Mouse (Mus musculus): ENCODE measurements around the gene Edar.

Edar gene

DNA sequence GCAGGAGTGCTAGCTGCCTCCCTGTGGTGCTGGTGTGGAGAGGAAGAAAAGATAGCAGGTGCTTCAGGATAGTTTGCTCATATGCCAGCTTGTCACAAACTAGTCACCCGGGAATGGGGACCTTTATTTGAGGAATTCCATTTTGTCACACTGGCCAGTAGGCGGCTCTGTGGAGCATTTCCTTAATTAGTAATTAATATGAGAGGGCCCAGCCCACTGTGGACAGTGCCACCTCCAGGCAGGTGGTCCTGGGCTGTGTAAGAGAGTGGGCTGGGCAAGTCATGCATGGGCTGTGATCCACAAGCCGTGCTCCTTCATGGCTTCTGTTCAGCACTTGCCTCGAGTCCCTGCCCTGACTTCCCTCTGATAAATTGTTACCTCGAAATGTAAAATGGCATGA lies 26.7 kb downstream of the Edar start:
- no peak for DNase-seq

DNA sequence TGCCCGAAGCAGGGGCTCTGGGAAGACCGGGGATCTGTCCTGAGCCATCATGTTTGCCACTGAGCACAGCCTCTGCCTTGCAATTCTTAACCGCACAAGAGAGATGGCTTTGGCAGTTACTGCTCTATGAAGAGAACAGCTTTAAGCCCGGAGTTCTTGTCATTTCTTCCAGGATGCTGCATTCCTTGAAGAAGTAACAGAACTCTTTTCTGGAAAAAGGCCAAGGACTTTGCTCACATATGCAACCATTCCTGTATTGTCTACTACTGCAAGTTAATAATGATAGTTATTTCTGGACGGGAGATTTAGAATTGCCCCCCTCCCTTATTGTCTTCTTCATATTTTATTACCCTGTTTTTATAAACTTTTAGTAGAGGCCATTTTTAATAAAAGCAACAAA lies 30.8 kb downstream of the Edar start:
- DNase-seq = no peak

DNA sequence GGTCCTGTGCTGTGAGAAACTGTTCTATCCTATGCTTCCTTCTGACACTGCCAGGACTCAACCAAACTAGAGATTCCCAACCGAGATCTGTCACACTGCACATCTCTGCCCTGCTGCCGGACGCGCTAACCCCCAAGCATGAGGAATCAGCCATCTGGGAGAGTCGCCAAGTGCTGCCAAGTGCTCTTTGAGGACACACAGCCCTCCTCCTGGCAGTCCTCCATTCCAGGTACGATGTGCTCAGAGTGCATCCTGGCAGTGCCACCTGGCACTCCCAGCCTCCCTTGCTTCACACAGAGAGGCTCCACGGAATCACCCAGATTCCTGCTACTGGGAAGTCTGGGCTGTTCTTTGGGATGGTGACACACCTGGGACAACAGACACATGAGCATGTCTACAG lies 31.3 kb downstream of the Edar start:
- DNase-seq = no peak

DNA sequence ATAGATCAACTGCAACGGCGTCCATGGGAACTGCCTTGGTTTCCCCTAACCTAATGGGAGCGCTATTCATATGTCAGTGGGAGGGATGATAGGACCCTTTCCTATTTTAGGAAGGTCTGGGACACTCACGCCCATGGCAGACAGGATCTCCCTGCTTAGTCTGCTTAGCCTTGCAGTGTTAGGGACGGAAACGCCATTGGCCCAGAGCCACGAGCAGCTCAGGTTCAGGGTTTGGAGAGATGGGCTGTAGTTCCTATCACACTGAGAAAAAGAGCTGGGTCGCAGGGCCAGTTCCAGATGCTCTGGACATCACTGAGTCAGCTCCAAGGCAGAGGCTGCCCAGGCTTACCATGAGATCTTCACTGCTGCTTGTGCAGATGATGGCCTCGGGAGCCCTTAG lies 32.5 kb downstream of the Edar start:
- DNase-seq = no peak

DNA sequence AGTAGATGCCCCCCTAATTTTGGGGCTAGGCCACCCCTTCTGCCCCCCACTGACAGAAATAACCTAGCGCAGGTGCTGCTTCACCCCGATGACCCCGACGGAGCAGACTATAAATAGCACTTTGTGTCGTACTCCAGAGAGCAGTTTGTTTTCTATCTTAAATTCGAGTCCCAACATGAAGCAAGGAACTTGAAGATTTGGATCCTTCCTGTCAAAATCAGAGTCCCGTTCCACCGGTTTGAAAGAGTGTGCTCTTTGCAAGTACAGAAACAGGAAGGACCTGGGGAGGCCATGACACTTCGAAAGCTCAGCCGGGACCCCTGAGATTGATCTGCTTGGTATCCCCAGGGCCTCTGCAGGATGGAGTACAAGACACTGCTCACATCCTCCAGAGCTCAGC lies 33.8 kb downstream of the Edar start:
- no peak for DNase-seq

DNA sequence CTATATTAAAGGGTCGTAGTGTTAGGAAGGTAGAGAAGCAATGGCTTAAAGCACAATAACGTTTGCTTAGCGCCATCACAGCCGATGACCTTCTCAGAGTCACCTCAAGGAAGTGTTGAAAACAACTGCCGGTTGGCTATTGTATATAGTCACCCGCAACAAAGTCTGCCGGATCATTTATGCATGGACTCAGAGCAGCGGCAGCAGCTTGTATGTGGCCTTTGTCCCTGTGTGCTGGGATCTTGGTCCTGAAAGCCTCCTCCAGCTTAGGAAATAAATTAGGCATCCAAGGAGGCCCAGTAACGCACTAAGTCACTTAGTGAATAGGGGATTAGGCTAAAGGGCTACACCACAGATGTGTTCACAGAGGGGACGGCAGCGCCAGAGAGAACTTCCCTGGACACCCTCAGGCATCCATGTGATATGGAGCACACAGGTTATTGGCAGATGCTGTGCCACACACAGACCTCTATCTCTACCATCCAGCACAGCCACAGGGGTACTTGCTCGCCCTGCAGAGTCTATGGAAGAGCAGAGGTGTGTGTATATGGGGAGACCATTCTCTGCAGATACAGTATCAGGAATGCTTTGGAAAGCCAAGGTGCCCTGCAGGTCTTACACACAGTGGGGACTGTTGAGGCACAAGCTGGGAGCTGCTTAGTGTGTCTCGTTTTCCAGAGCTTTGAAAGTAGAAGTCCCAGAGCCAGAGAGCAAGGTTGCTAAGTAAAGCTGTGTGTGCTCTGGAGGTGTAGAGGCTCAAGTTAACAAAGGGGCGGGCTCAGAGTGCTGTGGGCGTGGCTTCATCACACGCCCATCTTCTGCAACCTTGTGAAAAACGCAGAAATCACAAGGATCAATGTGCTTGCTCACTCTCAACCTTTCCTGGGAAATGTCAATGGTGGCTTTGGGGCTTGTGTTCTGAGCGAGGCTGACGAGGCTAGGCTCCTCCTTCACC lies 34.7 kb downstream of the Edar start:
- DNase-seq = no peak

DNA sequence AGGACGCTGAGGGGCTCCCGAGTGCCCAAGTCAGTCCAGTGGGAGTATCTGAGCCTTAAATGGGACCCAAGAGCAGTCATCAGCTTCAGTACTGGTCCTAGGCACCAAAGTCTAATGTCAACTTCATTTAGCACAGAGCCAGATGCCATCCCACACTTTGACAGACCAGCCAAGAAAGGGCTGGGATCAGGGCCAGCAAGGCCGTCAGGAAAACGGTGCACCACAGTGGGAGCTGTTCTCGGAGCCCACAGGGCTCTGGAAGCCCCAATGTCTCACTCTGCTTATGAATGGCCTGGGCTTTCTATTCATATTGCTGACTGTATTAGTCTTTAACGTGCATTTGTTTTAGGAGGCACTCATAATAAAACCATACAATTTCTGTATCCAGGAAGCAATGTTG lies 36.2 kb downstream of the Edar start:
- DNase-seq = no peak

DNA sequence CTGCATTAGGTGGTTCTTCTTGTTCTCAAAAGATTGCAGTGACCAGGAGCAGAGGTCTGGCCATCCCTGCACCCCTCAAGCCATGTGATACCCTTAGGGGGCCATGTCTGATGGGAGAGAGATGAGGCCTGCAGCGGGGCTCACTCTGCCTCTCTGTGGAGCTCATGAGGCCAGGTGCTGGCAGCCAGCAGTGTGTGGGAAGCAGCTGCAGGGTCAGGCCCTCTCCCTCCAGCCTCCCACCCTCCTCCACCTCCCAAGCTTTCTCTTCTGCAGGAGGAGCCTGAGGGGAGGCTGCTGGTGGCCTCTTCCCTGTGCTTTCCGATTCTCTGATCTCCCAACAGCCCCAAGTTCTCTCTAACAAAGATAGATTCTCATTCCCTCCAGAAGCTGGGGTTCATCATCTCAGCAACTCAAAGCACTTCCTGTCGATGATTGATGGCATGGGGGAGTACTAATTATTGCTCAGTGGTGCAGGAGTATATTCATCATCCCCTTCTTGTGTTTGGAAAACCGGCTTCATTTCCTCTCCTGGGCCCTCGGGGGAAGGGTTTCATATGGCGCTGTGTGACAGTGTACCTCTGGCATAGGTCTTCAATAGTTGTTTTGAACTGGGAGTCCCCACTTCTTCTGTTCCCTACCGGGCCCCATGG lies 38.9 kb downstream of the Edar start:
- DNase-seq = no peak

DNA sequence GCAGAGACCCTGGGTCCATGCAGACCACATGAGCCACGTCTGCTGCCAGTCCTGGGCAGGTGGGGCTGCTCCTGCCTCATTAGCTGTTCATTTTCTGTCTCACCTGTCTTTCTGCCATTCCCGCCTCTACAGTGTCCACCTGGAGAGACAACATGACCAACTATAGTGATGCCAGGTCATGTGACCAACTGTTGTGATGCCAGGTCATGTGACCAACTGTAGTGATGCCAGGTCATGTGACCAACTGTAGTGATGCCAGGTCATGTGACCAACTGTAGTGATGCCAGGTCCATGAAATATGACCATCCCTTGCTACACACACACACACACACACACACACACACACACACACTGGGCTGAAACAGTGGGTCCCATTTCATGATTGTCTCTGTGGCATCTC lies 41.9 kb downstream of the Edar start:
- DNase-seq = no peak

DNA sequence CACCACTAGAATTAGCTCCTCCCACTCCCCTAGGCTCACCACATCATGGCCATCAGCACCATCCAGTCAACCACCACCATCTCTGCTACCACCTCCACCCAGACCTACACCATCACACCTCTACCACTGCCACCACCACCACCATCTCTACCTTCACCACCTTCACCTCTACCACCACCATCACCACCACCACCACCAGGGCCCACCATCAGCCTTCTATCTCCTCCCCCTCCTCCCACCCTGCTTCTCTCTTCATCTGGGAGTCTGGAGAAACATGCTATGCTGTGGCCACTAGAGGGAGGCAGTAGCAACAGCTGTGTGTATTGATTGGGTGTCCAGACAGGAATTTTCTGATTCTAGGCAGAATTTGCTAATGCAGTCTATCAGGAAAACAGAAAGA lies 47.9 kb downstream of the Edar start:
- DNase-seq = no peak

DNA sequence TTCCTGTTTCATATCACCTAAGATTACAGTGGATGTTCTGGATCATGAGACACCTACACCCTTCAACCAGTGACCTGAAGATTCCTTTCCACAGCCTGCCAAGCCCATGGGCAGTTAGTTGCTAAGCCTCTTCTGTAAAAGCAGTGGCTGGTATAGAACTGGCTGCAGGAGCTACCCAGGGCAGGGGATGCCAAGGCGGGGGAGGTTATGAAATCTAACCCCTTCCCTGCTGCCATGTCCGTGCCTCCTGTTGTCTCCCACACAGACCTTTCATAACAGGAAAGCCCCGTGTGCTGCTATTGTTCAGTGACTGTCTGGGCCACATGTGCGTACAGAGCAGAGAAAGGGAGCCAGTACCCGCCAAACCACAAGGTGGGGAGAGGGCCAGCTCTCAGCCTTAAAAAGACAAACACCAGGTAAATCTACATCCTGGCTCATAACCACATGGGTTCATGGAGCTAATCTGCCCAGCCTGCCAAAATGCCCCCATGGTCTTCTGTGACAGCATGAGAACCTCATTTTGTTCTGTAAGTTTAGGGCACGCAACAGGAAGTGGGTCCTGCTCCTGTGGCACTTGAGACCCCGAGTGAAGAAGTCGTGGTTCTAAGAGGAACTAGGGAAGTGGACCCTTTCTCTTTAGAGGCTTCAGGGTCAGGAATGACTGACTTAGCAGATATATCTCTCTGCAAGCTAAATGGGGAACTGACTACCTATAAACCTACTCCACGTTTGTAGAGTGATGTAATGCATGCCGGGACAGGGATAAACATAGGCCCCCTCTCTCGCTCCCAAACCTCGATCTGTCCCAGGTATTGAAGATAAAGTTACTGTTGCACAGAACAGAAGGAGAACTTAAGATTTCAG lies 50.4 kb downstream of the Edar start:
- no peak for DNase-seq

DNA sequence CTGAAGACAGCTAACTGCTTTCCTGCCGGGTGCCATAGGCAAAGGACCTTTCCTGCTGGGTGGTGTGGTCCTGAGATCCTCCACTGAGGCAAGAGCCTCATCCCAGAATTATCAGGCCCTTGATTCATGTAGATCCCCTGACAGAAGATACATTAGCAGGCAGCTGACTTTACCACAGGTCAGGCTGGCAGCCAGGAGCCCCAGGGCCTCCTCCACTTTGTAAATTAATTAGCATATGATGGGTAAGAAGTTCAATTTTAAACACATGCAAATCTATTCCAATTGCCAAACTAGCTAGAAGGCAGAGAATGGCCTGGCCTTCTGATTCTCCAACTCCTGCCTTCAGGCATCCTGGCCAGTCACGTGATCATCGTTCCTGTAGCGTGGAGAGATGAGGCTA lies 56.2 kb downstream of the Edar start:
- no peak for DNase-seq

DNA sequence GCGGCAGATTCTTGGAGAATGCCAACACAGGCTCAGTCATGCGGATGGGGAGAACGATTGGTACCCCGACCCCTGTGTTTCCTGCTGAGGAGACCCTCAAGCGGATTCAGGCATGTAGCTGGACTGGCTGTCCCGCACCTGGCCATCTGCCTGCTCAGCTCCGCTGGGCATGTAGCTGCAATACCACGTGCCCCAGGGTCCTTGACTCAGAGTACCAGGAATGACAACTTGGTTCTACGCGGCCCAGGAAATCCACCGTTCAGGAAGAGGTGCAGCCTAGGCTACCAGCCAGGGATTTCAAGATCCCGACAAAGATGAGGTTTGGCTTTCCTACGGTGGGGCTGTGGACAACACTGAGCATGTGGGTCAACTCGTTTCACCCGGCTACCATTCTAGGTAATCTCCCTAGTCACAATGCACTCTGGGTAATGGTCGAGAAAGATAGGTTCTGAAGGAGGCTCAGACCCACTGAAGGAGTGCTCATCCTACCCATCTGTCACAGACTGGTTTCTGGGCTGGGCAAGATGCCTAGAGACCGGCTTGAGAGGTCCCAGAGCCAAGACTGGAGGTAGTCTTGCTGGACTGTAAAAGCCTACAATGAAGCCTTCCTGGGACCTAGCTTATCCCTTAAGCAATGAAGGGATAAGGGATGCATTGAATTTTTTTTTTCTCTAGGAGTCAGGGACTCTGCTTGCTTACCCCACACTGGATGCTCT lies 56.8 kb downstream of the Edar start:
- DNase-seq = no peak

DNA sequence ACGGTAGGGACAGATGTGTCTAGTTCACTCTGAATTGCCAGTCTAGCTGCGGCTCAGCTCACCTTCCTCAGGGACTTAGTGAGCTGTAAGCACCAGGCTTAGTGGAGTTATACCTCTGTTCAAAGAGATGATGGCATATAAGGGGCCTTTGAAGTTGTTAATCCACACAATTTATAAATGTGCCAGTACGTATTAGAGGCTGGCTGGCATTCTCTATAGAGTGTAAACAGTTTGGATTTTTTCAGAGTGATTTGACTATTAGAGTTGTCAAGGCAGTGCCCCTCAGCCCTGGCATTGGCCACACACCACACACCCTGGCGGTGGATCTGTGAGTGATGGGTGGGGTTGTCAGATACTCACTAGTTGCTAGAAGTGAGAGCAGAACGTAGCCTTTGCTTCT lies 58.9 kb downstream of the Edar start:
- no peak for DNase-seq

DNA sequence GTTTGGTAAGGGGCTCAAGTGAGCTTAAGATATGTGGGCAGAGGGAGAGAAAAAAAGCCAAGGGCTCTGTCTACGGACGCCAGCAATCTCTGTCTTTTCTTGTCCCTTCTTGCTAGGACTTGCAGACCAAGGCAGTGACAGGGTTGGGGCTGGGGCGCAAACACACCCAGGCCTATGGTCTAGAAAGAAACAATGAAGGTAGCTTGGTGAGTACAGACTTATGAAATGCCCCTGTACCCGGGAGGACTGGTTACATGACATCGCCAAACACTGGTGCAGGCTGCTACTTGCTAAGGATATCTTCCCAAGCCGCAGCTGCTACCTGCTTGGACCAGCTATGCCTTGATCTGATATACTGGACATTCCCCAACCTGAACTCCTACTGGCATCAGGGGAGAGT lies 60.9 kb downstream of the Edar start:
- DNase-seq = no peak

DNA sequence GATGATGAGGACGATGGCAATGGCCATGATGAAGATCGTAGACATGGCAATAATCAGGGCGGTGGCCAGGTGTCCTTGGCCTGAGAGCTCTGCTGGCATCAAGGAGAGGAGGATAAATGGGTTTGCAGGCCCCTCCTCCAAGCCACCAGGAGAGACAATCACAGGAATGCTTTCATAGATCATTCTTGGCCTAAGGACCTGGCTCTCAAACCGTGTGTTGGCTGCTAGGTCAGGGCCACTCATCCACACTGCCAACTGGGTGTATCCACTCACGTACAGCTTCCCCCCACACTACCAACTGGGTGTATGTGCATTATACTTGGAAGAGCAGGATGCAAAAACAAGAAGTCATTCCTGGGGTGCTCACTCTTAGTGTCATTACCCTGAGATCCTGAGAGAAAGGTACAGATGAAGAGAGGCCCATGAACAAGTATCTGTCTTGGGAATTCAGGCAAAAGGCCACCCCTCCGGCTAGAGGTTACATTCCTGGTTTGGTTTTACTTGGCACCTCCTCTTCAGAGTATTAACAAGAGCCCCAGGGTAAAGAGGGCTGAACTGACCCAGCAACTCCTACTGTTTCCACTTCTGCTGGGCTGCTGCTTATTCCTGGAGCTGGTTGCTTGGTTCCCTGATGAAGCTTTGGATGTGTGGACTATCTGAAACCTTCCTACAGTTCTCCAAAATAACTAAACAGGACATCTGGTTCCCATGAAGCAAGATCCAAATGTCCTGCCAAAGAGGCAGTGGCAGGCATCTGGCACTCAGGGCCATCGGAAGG lies 64.8 kb downstream of the Edar start:
- DNase-seq = no peak

DNA sequence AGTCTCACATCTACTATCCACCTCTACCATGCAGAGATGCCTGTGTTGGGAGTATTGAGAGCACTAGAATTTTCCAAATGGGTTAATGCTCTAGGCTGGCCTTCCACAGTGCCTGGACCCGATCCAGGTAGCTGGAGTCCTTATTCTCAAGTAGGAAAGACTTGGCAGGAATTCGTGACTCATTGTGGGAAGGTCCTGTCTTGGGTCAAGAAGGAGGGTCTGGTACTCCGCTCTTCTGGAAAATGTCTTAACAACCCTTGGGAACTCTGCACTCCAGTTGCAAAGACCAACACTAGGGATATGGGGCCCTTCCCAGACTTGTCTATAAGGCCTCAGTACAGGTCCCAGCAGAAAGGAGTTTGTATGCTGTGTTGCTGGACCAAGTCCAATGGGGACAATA lies 66.6 kb downstream of the Edar start:
- DNase-seq = no peak

DNA sequence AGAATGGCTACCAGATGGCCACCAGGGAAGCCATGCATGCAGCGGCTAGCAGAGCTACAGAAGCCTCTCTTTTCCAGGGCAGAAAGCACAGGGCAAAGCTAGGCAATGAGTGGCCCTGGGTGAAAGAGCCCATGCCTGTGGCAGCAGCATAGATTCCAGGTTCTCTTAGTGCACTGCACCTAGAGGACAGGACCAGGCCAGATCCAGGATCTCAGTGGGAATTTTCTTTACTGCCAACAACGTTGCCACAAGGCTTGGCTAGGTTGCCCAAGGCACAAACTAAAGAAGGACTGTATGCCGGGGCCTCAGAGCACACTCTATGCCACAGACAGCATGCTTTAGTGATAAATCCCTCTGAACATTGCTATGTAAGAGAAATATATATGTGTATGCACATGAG lies 69.1 kb downstream of the Edar start:
- no peak for DNase-seq

DNA sequence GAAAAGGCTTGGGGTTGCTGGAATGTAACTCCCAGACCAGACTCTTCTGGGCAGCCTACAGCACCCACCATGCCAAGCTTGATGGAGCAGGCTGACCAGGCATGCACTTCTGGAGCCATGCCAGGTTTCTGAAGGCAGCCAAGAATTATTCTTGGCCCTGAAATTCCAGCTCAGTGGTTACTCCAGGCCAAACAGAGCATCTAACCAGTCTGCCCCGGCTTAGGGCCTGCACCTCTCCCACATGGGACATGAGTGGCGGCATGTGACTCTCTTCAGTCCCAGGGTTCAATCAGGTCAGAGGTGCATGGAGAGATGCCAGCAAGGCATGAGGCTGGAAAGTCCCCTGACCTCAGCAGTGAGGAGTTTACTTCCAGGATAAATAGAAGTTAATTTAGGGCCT lies 70.7 kb downstream of the Edar start:
- no peak for DNase-seq

DNA sequence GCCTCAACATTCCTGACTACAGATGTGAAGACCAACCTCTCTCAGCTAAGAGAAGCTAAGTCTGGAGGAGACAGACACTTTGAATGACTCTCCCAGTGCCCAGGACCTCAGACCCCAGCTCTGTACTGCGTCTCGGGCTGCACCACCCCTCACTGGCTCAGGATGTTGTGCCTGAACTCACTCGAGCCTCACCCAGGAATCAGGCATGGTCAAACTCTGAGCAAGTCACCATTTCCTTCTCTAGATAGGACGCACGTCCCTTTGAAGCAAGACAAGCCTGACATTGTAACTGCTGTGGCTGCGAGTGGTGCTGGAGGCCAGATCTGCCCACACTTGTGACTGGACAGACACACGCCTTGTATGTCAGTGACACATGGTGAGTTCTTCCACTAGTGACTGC lies 73.5 kb downstream of the Edar start:
- DNase-seq = no peak

DNA sequence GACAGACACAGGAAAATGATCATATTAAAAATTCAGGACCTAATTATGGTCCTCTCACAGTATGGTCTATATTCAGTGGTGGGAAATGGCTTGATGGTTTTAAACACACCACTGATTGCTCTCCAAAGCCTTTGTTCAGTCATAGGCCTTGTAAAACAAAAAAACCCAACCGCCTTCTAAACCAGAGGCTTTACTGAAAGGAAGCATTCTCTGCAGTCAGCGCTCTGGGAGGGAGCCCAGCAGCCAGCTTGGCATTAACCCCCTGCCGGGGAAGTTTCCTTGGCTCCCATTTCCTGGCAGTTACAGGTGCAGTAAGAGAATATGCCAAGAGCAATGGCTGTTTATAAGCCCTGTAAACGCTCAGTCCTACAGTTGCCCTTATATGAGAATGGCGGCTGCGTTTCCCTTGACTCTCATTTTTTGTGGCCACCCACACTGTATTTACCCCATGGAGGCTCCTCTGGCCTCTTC lies 74.0 kb downstream of the Edar start:
- DNase-seq = no peak

DNA sequence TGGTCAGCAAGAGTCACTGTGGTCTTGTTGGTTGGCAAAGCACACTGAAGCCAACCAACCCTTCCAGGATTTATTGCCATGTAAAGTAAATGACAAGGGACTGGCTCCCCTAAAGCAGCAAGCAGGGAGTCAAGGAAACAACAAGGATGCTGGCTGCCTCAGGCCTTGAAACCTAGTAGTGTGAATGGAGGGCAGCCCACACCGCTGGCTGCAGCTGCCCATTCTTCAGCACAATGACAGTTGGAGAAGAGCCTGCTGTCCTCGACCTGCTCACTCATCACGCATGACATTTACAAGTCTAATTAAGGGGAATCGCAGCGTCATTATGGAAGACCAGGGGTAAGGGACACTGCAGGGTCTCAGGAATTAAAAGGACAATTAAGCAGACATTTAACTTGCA lies 74.5 kb downstream of the Edar start:
- DNase-seq = no peak
